Mouse (Mus musculus) granulocyte monocyte progenitor cell, adult 5-6 weeks (primary cell): ENCODE results near the gene Pemt. TPM values are rescaled to one million over a fixed set of nuclear protein-coding genes. Genes with fewer than 3 reads are reported as not detected.

Source experiments
- ATAC-seq: replicated peaks from 2 replicates; pipeline ENCODE4 v1.8.0; 2016; ENCODE audit warnings: mild to moderate bottlenecking, moderate TSS enrichment, inconsistent platforms; ENCODE audit not compliant: poor library complexity, severe bottlenecking
- total RNA-seq, 2 experiments: library from RNA; stranded (forward) in 1 of 2; stranded (reverse) in 1 of 2; fragments of 200-712, 200-1000 nt in 1 of 2; fragments of >200 nt in 1 of 2; fragmentation: Nextera tagmentation in 1 of 2; gene quantifications; 2 replicates each; pipeline ENCODE4 v1.2.3; 2014 to 2017

Pemt gene
- total RNA-seq, 2 experiments from 2014 or later, result 14.6 to 20.7 TPM

DNA sequence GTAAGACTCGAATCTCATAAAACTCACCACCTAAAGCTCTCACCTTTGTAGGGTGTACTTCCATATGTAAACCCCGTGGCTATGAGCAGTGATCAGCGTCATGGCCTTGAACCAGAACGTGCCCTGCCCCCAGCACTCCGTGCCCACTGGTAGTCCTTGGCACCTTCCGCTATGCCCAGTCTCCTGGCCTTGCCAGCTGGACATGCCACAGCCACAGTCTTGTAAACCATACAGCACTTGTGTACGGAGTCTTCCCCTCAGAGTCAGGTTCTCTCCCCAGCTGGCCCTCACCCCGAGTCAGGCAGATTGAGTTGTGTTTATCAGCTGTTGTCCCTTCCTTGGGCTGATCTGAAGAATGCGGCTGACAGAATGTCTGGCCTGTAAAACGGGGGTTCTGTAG, 12.2 kb upstream of the Pemt start:
- no peak for ATAC-seq

DNA sequence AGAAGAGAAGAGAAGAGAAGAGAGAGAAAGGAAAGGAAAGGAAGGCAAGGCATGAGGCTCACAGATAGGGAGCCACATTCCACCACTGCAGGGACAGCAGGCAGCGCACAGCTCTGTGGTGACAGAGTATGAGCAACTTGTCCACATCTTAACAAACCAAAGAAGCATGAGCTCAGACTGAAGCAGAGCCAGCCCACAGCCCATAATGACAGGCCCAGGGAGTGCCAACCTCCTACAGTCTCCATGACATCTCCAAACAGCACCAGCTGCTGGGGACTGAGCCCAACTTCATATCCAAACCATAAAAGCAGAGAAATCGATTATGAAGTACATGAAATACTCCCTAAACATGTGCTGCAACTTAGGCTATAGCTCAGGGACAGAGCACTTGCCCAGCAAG, 11.7 kb upstream of the Pemt start:
- ATAC-seq, result no peak

DNA sequence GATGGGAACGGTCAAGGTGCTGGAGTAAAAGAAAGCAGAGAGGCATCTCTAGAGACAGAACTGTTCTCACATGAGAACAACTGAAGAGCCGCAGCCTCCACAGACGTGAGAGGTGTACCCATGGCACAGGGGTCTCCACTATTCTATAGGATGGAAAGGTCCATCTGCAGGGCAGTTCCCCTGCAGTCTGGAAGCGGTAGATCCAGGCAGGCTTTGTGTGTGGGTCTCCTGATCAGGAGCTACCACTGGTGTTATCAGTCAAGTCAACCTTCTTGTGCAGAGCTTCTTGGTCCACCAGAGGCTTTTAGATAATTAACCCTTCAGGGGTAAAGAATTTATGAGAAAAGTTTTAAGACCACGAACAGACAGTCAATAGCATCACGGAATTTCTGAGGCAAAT, 10.2 kb upstream of the Pemt start:
- no peak for ATAC-seq

DNA sequence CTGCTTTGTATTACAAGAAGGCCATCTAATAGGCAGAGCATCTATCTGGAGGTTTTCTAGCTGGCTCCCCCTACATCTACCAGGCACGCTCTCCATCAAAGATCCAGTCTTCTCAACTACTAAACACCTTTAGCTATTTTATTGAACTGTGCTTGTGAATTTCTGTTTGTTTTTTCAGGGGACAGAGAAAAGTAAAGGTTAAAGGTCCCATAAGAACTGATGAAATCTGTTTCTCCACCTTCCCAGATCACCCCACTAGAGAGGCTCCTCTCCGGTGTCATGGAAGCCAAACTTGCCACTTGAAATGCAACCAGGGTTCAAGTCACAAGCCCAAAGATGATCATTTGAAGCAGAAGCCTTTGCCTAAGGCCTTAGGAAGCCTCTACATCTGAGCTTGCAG, 2.6 kb upstream of the Pemt start:
- no peak for ATAC-seq

DNA sequence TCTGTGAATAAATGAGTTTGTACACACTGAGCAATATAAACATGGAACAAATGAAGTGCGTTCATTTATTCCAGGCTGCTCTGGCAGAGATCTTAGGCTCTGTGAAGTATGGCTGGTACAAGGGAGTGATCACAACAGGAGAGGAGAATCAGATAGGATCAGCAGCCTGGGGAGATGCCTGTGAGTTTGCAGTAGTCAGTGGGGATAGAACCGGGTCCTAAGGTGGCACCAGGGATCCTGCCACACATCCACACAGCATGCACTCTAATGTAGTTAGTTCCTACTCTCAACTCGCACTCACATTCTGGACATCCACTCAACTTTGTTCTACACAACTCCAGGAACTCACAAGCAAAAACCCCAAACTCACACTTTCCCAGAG, 622 bp downstream of the Pemt start:
- no peak for ATAC-seq

DNA sequence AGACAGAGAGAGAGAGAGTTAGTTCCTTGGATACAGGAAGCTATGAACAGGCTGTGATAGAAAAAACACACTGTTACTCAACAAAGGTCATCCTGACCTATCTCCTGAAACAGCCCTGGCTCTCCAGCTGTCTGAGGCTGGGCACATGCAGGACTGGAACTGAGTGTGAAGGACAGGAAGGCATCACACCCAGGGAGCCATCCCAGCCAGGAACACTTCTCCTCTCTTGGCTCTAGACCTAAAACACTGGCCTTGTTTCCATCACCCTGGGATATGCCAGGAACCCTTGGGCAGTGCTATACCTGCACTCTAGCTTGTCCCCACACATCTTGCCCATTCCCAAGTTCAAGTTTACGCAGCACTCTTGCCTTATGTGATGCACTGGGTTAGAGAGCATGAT, 1.5 kb downstream of the Pemt start:
- no peak for ATAC-seq

DNA sequence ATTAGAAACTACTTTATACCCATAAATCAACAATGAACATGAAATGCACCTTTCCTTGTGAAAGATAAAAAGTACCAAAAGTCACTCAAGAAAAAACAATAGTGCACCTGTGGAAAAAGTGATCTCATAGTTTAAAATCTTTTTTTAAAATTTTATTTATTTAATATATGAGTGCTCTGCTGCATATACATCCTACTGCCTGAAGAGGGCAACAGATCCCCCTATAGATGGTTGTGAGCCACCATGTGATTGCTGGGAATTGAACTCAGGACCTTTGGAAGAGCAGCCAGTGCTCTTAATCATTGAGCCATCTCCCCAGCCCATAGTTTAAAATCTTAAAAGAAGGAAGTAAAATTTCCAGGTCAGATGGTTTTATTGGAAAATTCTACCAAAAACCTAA, 4.0 kb downstream of the Pemt start:
- no peak for ATAC-seq

DNA sequence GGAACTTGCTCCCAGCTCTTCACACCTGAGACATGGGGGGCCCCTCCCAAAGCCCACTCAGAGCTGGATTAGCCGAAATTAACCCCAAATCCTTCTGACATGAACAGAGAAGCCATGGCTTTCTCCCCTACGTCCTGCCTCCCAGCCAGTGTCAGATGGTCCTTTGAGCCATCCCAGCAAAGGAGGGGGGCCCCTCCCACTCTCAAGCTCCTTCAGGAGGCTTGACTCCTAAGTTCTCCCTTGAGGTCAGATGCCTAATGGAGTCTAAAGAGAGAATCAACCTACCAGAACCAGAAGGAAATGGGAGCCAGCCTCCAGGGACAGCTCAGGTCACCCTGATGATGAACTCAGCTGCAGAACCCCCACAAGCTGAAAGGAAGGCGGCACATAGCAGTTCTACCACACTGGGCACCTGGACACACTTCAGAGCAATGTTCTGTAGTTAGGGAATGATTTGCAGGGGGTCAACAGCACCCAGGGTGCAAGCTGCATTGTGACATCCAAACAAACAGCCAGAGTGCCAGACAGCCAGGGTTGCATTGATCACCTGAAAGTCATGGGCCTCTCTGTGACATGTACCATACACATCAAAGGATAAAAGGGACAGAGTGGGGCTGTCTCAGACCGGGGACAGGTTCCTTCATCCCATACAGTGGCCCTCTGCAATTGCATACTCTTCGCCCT, 9.6 kb downstream of the Pemt start:
- ATAC-seq, result no peak

DNA sequence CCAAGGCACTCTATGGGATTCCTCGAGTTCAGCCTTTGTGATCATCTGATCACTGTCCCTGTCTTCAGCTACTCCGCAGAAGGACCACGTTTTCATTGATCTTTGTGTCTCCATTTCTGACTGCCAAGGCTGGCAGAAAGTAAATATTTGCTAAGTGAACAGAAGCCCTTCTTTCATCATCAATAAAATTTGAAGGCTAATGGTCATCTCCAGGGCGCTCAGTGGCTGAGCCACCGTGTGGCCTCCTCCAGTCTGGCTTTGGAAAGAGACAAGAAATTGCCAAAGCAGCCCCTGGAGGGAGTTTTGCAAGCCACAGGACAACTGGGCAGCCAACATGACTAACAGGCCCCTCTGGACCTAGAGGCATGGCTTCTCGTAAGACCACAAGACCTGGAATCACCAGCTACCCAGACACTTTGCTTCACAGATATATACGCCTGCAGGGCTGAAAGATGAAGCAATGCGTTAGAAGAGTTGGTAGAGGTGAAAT, 11.3 kb downstream of the Pemt start:
- ATAC-seq, result no peak

DNA sequence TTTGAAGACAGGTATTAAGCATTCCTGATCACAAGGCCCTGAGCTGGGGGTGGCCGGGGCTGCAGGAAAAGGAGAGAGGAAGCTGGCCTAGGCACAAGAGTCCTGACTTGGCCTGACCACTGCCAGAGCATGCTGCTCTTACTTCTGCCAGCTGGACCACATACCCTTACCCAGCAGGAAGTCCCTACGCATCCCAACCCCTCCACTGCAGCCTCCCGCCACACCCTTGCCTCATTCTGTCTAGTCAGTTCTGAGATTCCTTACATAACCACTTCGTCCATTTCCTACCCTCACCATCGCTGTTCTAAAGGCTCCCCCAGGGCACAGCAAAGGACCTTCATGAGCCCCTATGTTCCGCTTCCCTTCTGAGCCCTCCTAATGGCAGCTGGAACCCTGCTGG, 12.0 kb downstream of the Pemt start:
- peak; percentile 63 for ATAC-seq

DNA sequence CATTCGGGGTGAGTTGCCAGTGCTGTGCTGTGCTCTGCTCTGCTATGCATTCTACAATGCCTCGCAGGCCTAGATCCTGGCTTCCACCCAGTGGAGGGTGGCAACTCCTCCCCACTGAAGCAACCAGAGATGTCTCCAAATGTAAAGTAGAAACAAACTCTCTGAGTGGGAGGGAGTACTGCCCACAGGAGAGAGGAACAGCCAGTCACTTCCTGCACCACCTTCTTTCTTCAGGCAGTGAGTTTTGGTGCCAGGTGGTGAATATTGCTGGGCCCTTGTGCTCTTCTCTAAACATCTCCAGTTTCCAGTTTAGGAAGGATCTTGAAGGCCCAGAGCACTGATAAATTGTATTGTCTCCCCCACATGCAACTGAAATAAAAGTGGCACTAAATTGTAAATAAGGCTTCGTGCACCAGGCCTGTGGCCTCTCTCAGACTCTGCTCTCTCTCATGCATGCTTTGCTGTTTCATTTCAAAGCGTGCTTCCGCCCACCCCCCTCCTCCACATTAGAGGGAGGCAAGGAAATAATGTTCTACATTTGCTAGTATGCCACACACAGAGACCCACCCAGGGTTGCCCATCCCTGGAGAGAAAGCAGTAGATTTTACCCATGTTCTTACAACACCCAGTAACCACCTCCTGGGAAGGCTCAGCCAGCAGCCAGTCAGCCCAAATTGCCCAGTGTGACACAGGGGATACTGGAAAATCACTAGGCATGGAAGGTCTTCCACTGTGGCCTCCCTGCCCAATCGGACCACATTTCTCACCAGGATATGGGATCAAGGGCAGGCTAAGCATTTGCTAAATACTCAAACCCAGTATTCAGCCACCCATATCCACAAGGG, 13.5 kb downstream of the Pemt start:
- peak; percentile 37; the same call in 1 of the 2 replicates for ATAC-seq

DNA sequence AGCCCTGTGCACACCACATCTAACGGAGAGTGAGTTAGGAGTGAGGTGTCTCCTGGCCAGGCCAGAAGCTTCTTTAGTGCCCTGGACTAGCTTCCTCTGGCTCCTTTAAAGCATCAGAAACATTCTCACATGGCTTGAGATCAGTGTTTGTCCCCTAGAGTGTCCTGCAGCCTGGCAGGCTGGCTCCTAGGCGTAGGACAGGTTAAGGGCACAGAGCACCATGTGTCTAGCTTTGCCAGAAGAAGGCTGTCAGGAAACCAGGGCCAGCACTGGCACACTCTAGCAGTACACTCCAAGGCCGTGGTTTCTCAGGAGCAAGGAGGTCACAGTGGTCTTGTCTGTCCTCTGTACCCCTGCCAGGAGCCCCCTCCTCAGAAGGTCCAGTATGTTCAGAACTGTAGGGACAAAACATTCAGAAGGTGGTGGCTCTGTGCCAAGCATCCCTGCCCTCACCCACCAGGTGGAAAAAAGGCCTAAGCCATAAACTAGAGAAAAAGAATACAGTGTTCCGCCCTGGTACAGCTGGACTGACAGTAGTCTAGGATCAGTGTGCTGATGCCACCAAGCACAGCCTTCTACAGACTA, 15.4 kb downstream of the Pemt start:
- ATAC-seq, result no peak

DNA sequence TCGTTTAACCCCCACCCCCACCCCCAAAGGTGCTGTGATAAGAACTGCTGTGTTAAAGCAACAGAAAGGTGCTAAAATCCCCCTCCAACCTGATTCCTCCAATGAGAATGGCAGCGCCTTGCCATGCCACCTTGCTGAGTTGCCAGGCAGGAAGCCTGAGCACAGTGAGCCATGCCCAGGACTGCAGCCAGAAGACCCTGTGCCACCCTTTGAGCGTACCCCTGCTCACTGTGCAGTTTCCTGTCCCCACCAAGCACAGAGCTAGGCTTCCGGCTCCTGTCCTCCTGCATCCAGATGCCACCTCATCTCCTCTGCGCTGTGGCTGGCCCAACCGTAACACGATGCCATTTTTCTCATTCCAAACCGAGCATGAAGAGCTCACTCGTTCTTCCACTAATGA, 16.3 kb downstream of the Pemt start:
- no peak for ATAC-seq

DNA sequence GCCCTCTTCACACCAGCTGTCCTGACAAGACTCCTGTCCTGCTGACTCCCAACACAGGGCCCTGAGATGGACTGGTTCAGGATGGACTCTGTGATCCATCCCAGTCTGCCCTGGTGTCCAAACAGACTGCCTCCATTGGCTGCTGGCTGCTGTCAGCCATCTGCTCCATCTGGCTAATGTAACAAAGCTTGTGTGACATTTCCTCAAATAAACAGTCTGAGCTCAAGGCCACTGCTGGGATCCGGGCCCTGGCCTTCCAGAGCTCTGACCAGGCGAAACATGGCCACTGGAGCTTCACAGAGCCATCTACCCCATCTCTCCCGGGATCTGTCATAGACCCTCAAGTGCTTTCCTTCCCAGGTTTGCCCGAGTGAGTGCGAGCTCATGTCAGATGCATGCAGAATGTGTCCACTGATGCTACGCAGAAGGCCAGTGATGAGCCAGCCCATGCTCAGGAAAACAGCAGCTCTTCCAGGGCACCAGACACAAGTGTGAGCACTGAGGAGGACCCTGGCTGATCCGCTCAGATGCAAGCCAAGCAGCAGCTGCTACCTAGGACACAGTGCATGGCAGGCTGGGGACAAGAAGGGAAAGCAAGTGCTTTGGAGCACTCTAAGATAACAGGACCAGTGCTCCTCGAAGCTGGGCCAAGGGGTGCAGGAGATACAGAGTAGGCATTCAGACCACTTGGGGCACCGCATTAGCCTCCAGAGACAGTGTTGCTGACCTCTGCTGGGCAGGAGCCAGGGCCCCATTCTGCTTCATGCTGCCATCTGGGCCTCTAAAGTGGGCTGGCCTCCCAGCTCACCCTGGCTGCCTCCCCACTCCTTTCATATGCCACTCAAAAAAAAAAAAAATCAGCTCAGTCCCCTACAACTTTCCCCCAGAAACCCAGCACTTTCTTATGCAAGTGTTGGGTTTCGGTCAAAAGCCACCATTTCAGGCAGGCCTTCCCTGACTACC, 18.1 kb downstream of the Pemt start:
- no peak for ATAC-seq

DNA sequence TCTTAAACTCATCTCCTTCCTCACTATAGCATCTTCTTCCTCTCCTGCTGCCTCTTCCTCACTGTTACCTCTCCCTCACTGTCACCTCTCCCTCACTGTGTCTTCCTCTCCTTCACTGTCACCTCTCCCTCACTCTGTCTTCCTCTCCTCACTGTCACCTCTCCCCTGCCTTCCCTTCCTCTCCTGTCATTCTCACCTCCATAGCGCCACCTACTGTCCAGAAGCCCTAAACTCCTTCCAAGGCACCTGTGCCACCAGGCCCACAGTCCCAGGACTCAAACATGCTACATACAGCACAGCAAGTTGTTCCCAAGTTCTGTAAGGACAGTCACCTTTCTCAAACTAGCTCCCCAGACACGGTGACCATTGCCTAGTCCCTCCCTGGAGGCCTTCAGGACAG, 19.0 kb downstream of the Pemt start:
- peak; percentile 88 for ATAC-seq

DNA sequence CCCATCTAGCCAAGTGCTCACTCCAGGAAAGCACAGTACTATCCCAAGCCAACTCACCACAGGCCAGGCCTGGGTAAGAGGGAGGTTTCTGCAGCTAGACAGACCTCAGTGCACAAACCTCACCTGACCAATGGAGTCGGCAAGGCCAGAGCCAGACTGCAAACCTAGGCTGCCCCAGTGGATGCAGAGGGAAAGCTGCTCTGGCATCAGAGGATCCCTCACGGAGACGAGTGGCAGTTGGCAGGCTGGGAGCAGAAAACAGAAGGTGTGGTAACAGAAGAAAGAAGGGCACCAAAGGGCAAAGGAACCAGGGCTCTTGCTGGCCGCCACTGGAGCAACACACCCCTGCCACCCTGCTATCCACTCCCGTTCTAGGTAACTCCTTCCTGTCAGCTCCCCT, 20.1 kb downstream of the Pemt start:
- no peak for ATAC-seq

DNA sequence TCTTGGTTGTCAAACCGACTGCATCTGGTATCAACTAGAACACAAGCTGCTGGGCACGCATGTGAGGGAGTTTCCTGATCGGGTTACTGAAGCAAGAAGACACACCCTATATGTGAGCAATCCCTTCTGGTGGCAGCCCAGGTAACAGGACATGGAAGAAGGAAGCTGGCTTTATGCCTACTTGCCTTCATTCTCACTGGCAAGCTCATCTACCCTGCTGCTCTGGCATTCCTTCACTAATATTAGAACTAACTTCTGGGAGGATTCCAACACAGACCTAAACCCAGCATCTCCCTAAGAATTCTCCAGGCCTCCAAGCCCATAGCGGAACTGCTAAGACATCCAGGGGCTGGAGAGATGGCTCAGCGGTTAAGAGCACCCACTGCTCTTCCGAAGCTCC, 25.1 kb downstream of the Pemt start:
- no peak for ATAC-seq

DNA sequence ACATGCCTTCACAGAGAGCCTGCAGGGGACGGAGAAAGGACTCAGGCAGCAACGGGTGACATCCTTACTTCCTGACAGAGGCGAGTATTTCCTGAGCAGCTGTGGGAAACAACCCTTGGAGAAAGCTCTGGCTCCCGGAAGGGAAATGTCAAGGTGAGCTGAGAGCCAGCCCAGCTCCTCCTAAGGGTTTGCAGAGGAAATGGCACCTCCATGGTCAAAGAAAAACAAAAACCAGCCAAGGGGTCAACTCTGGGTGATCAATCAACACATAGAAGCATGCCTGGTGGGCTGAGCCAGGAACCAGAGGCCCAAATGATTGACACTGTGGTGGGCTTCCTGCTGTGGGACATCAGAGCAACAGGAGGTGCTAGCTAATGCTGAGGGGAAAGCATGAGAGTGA, 29.6 kb downstream of the Pemt start:
- no peak for ATAC-seq

DNA sequence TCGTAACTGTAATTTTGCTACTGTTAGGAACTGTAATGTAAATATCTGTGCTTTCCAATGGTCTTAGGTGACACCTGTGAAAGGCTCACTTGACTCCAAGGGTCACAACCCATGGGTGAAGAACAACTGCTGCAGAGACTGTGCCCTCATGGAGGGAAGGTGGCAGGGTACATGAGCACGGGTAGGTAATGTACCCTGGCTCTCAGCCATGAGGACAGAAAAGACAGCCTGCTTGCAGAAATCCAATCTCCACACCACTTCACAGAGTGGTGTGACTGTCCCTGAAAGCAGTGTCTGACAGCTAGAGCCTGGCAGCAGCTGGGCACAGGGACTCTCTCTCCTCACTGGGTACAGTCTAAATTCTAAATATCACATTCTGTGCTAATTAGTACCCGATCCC, 34.8 kb downstream of the Pemt start:
- no peak for ATAC-seq

DNA sequence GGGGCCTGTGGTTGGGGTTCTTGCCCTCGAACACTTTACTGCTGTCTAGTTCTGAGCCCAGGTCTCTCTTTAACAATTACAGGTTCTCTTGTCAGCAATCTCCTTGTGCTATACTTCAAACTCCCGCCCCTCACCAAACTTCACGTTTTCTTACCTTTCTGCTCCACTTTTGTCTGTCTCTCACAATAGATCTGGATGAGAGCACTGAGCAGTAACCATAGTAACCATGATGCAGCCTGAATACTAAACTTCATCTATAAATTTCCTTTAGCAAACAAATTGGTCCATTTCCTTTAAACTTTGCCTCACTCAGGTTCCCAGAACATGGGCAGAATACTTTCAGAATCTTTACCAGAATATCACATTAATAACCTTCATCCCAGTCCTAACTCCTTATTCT, 36.8 kb downstream of the Pemt start:
- ATAC-seq, result no peak
